Mouse (Mus musculus): ENCODE data around the gene Anapc7.

GRCm38 (mm10) chr5:122414351-122414750 lies 7.1 kb upstream of the Anapc7 start:
- TF ChIP-seq CTCF (IDR thresholded peaks at IDR 0.05; ENCODE audit: borderline replicate concordance, insufficient read depth, low read depth, low read length) (no peak), POLR2A (IDR thresholded peaks at IDR 0.05; ENCODE audit: borderline replicate concordance, insufficient read depth, low read length) (no peak)

Data from cerebellum, adult 2 months (tissue).